In the genomic region with DNA sequence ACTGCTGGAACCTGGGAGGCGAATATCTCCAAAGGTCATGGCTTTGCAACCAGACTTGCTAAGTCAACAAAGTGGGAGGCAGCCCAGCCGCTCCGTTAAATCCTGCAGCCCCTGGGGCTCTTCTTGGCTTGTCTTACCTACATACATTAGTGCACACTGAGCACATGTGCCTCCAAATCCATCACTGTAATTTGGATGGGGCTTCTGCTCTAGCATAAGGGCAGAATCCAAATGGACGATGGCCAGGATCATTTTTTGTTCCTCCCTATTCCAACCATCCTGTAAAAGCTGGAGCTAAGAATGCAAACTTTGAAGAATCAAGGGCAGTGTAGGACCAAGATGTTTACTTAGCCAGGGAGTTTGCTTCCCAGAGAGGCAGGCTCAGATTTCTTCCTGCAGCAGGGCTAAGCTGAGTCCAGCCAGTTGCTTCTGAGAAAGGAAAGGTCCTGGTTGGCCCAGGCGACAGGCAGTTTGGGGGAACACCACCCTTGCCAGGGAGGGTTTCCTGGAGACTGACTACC, we compare ENCODE assay signal across 9 mouse cellular contexts. TPM values are rescaled to one million over a fixed set of nuclear protein-coding genes. Genes with fewer than 3 reads are reported as not detected.
DNase-seq lines count a peak whose midpoint lies in the region; ATAC-seq and TF ChIP-seq lines count a peak whose summit lies in the region.
"Had no signal": no experiment of that assay in that cellular context is flagged by ENCODE, and none has a peak within 500 bp of the region (broad histone marks: within the 10 kb centered on the region; RNA-seq: fewer than 3 reads in every experiment).

No protein-coding gene starts in this region.

- no peak for DNase-seq in kidney, postnatal 25 days
- DNase-seq in lung, postnatal 0 days (ENCODE audit: low spot score), result no peak
- no peak for DNase-seq in lung, adult 18-20 months
- no peak for DNase-seq in B cell, adult 2 months
- DNase-seq in layer of hippocampus, postnatal 10 days (ENCODE audit: low spot score in 2 of 2), result no peak

- H3K9me3 ChIP-seq in kidney, embryonic 14.5 days (ENCODE audit: control insufficient read depth, low read length), result no peaks in the 10 kb centered on the region
- H3K9me3 ChIP-seq in lung, postnatal 0 days (ENCODE audit: low read length), result no peaks in the 10 kb centered on the region
- H3K9me3 ChIP-seq in embryonic facial prominence, embryonic 15.5 days (replicated peaks), result no peaks in the 10 kb centered on the region
- H3K9me3 ChIP-seq in stomach, embryonic 16.5 days (replicated peaks; ENCODE audit: control insufficient read depth, low read length), result no peaks in the 10 kb centered on the region
- H3K9me3 ChIP-seq: hindbrain, embryonic 10.5 days had no signal

- TF ChIP-seq CTCF in lung, postnatal 0 days (IDR thresholded peaks at IDR 0.05), result no peak

- H3K4me3 ChIP-seq in kidney, embryonic 14.5 days (ENCODE audit: low read length), result no peak overlapping the region
- no peak overlapping the region for H3K4me3 ChIP-seq in lung, postnatal 0 days (ENCODE audit: low read depth, low read length)
- no peak overlapping the region for H3K4me3 ChIP-seq in embryonic facial prominence, embryonic 15.5 days (replicated peaks)
- H3K4me3 ChIP-seq in stomach, embryonic 16.5 days (replicated peaks; ENCODE audit: low read length), result no peak overlapping the region
- H3K4me3 ChIP-seq: hindbrain, embryonic 10.5 days had no signal

- TF ChIP-seq EP300 in lung, postnatal 0 days (IDR thresholded peaks at IDR 0.05), result no peak

- H3K4me1 ChIP-seq in kidney, embryonic 14.5 days (ENCODE audit: control insufficient read depth, insufficient read depth, low read length), result no peaks in the 10 kb centered on the region; the same call in 1 of the 2 replicates
- H3K4me1 ChIP-seq in lung, postnatal 0 days (ENCODE audit: insufficient read depth, low read depth, low read length), result 0 out of 2 replicates have a peak, but pooled peaks cover 4% of the 10 kb centered on the region
- H3K4me1 ChIP-seq in embryonic facial prominence, embryonic 15.5 days, result peaks cover 15% of the 10 kb centered on the region
- H3K4me1 ChIP-seq in stomach, embryonic 16.5 days (ENCODE audit: control insufficient read depth, insufficient read depth, low read length), result peaks cover 8% of the 10 kb centered on the region

- H3K27ac ChIP-seq in kidney, embryonic 14.5 days (ENCODE audit: low read depth, low read length), result no peak overlapping the region
- no peak overlapping the region for H3K27ac ChIP-seq in lung, postnatal 0 days (ENCODE audit: low read length)
- peak overlapping the region; percentile 58; the same call in 1 of the 2 replicates for H3K27ac ChIP-seq in embryonic facial prominence, embryonic 15.5 days (replicated peaks)
- H3K27ac ChIP-seq in stomach, embryonic 16.5 days (ENCODE audit: low read length), result peak overlapping the region; percentile 76
- H3K27ac ChIP-seq: hindbrain, embryonic 10.5 days had no signal

- peak overlapping the region; percentile 21; the same call in 1 of the 2 replicates for H3K4me2 ChIP-seq in kidney, embryonic 14.5 days (replicated peaks; ENCODE audit: low read depth, low read length)
- H3K4me2 ChIP-seq in lung, postnatal 0 days (replicated peaks; ENCODE audit: low read depth, low read length), result 0 out of 2 replicates have a peak overlapping the region, but pooled peaks have one; percentile 25
- peak overlapping the region; percentile 32; the same call in 1 of the 2 replicates for H3K4me2 ChIP-seq in embryonic facial prominence, embryonic 15.5 days (replicated peaks)
- H3K4me2 ChIP-seq in stomach, embryonic 16.5 days (ENCODE audit: low read depth, low read length), result peak overlapping the region; percentile 25

- no peak overlapping the region for H3K9ac ChIP-seq in kidney, embryonic 14.5 days (ENCODE audit: low read depth, low read length)
- no peak overlapping the region for H3K9ac ChIP-seq in lung, postnatal 0 days (replicated peaks; ENCODE audit: low read depth)
- no peak overlapping the region for H3K9ac ChIP-seq in embryonic facial prominence, embryonic 15.5 days
- H3K9ac ChIP-seq in stomach, embryonic 16.5 days (ENCODE audit: low read length), result no peak overlapping the region

- no peaks in the 10 kb centered on the region for H3K27me3 ChIP-seq in kidney, embryonic 14.5 days (ENCODE audit: control insufficient read depth, insufficient read depth, low read length)
- no peaks in the 10 kb centered on the region for H3K27me3 ChIP-seq in lung, postnatal 0 days (replicated peaks; ENCODE audit: insufficient read depth, low read length)
- no peaks in the 10 kb centered on the region for H3K27me3 ChIP-seq in embryonic facial prominence, embryonic 15.5 days
- H3K27me3 ChIP-seq in stomach, embryonic 16.5 days (ENCODE audit: control insufficient read depth, insufficient read depth, low read length), result no peaks in the 10 kb centered on the region

- peak; percentile 58; the same call in 1 of the 2 replicates for ATAC-seq in kidney, embryonic 14.5 days (ENCODE audit: low FRiP score, low TSS enrichment)
- 0 out of 2 replicates have a peak, but pooled peaks have one; percentile 15 for ATAC-seq in lung, postnatal 0 days
- ATAC-seq in embryonic facial prominence, embryonic 15.5 days (ENCODE audit: insufficient number of reproducible peaks, low FRiP score, low TSS enrichment, low read depth), result peak; percentile 39
- ATAC-seq in stomach, embryonic 16.5 days (ENCODE audit: insufficient read depth, low FRiP score), result peak; percentile 79

- no peaks in the 10 kb centered on the region for H3K36me3 ChIP-seq in kidney, embryonic 14.5 days (ENCODE audit: control insufficient read depth, insufficient read depth, low read length)
- no peaks in the 10 kb centered on the region for H3K36me3 ChIP-seq in lung, postnatal 0 days (ENCODE audit: insufficient read depth, low read length)
- no peaks in the 10 kb centered on the region for H3K36me3 ChIP-seq in embryonic facial prominence, embryonic 15.5 days
- no peaks in the 10 kb centered on the region for H3K36me3 ChIP-seq in stomach, embryonic 16.5 days (ENCODE audit: control insufficient read depth, insufficient read depth, low read length)
- H3K36me3 ChIP-seq: hindbrain, embryonic 10.5 days had no signal

- 14% methylated on average over 5 of the region's 5 CpGs for WGBS in kidney, embryonic 14.5 days
- 26% methylated on average over 5 of the region's 5 CpGs for WGBS in lung, postnatal 0 days
- 30% methylated on average over 5 of the region's 5 CpGs for WGBS in embryonic facial prominence, embryonic 15.5 days
- WGBS in stomach, embryonic 16.5 days, result 20% methylated on average over 5 of the region's 5 CpGs

RNA-seq across cellular contexts. Expression of a gene that starts 41.6 kb away (rescaled TPM):
- 45.7 and 68.6 TPM in 2 replicates for polyA plus RNA-seq in kidney, embryonic 14.5 days (2014; fragmentation: Nextera tagmentation; extraction: Ambion mirVana)
- polyA plus RNA-seq in lung, postnatal 0 days (2015; fragmentation: Nextera tagmentation; extraction: Ambion mirVana), result 14.9 and 21.5 TPM in 2 replicates
- polyA plus RNA-seq in embryonic facial prominence, embryonic 15.5 days (2015; fragmentation: Nextera tagmentation; extraction: Ambion mirVana), result 45.2 and 52.1 TPM in 2 replicates
- 40.2 and 50.4 TPM in 2 replicates for polyA plus RNA-seq in stomach, embryonic 16.5 days (2015; fragmentation: Nextera tagmentation; extraction: Ambion mirVana)
- 10 to 100 TPM; 37.6 to 40.1 TPM for total RNA-seq in layer of hippocampus, postnatal 10 days (2021)

Comparison
In these comparisons a context has a peak if more than half of its experiments do, and no peak if none do; other contexts are left out.
1. ATAC-seq: peak in every context shown above with its lines; median percentile 79 in stomach, embryonic 16.5 days; 58 in kidney, embryonic 14.5 days; 39 in embryonic facial prominence, embryonic 15.5 days; 15 in lung, postnatal 0 days.
2. H3K27ac ChIP-seq: peak in embryonic facial prominence, embryonic 15.5 days (single experiment) and stomach, embryonic 16.5 days (single experiment); none in kidney, embryonic 14.5 days (single experiment) and lung, postnatal 0 days (single experiment).
3. Peak in every context shown above with its lines, with median percentiles within 50 percentile points of each other: H3K4me2 ChIP-seq.